Mouse (Mus musculus) heart, embryonic 13.5 days (tissue): ENCODE data around the gene Fbxo31. TPM values are rescaled to one million over a fixed set of nuclear protein-coding genes. Genes with fewer than 3 reads are reported as not detected.

Source experiments
- ATAC-seq: fragments of 200-750 bp; cut with Nextera tagmentation; 2 replicates; pipeline ENCODE4 v1.8.0; 2017; ENCODE audit warnings: moderate TSS enrichment; ENCODE audit not compliant: insufficient number of reproducible peaks, low FRiP score, low TSS enrichment; ENCODE audit errors: extremely low read depth
- H3K27ac ChIP-seq: fragments of 300-500 bp; sonication (generic); replicated peaks from 2 replicates; pipeline ENCODE4 v1.5.1; 2015; ENCODE audit warnings: moderate library complexity, mild to moderate bottlenecking, inconsistent platforms
- H3K27me3 ChIP-seq: fragments of 300-500 bp; sonication (generic); replicated peaks from 2 replicates; pipeline ENCODE4 v1.6.1; 2015; ENCODE audit warnings: mild to moderate bottlenecking, inconsistent platforms
- H3K36me3 ChIP-seq: fragments of 300-500 bp; sonication (generic); 2 replicates; pipeline ENCODE4 v1.6.1; 2015; ENCODE audit warnings: mild to moderate bottlenecking, inconsistent platforms
- H3K4me1 ChIP-seq: fragments of 300-500 bp; sonication (generic); 2 replicates; pipeline ENCODE4 v1.6.1; 2015; ENCODE audit warnings: inconsistent platforms
- H3K4me2 ChIP-seq: fragments of 300-500 bp; sonication (generic); 2 replicates; pipeline ENCODE4 v1.6.1; 2015; ENCODE audit warnings: inconsistent platforms, mild to moderate bottlenecking, moderate library complexity
- H3K4me3 ChIP-seq: fragments of 300-500 bp; sonication (generic); 2 replicates; pipeline ENCODE4 v1.5.1; 2015; ENCODE audit warnings: moderate library complexity, mild to moderate bottlenecking, inconsistent platforms
- H3K9ac ChIP-seq: fragments of 300-500 bp; sonication (generic); 2 replicates; pipeline ENCODE4 v1.6.1; 2015; ENCODE audit warnings: inconsistent platforms, mild to moderate bottlenecking, moderate library complexity
- H3K9me3 ChIP-seq: fragments of 300-500 bp; sonication (generic); 2 replicates; pipeline ENCODE4 v1.6.1; 2016; ENCODE audit warnings: inconsistent platforms
- WGBS: fragments of 180-500 bp; shearing (Covaris S2); methylation state at CpG from one replicate; pipeline ENCODE4 v1.1.7; 2015; ENCODE audit warnings: mixed read lengths; 5-methylcytosine and 5-hydroxymethylcytosine counted together
- polyA plus RNA-seq: library from polyadenylated mRNA; unstranded; fragments of >200 nt; fragmentation: Nextera tagmentation; extraction: Ambion mirVana; gene quantifications from 2 replicates; pipeline ENCODE4 v1.2.1, GENCODE M21; 2015

The Fbxo31 gene
- polyA plus RNA-seq, 1 experiment from 2014 or later, result 7.8 TPM

DNA sequence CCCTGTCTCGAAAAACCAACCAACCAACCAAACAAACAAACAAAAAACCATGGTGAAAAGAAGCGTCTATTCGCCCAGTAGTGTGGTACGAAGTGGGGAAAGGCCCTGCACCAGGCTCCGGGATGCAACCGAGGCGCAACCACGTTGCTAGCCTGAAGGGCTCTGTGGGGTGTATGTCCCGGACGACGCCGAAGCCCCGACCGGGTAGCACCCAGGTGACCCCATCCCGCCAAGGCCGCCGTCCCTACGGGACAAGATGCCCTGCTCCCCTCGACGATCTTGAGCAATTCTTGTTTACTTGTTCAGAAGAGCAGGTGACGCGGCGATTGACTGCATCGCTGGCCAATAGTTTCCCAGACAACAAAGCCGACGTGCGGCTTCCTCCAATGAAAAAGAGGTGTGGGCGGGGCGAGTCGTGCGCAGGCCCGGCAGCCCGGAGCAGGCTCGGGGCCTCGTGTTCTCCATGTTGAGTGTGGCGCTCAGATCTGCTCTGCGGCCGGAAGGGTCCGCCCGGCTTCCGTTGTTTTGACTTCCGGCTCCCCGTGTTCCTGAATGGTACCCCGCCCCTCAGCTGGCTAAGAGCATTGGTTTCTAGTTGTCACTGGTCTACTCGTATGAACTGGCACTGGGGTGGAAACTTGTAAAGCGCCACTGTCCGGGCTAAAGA lies 6.7 kb upstream of the Fbxo31 start:
- Histone ChIP-seq H3K4me1 (peaks cover 15% of the 10 kb centered on the region), H3K27ac (peak overlapping the region; percentile 64), H3K27me3 (no peaks in the 10 kb centered on the region), H3K4me2 (peak overlapping the region; percentile 73), H3K9ac (peak overlapping the region; percentile 85), H3K36me3 (no peaks in the 10 kb centered on the region), H3K9me3 (no peaks in the 10 kb centered on the region), H3K4me3 (peak overlapping the region; percentile 72)
- 1% methylated on average over 47 of the region's 47 CpGs for WGBS
- peak; percentile 91 for ATAC-seq

DNA sequence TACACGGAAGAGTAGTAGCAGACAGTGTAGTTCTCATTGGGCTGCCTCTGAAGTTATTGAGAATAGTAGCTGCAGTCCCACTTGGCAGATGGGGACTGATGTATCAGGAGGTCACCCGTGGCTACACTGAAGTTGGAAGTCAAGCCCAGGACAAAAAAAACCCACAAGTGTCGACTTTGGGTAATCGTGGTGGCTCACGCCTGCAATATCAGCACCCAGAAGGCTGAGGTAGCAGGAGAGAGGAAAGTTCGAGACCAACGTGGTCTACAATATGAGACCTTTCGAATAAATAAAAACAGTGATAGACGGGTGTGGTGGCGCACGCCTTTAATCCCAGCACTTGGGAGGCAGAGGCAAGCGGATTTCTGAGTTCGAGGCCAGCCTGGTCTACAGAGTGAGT lies 6.1 kb upstream of the Fbxo31 start:
- H3K27ac ChIP-seq, result no peak overlapping the region

GRCm38 (mm10) chr8:121583653-121584052 lies 5.0 kb upstream of the Fbxo31 start:
- WGBS, result 49% methylated on average over 8 of the region's 8 CpGs

More for the DNA sequence above, 6.1 kb upstream of the Fbxo31 start:
- Histone ChIP-seq H3K36me3 (no peaks in the 10 kb centered on the region), H3K9ac (peak overlapping the region; percentile 85), H3K4me2 (peak overlapping the region; percentile 73), H3K4me3 (peak overlapping the region; percentile 72), H3K9me3 (no peaks in the 10 kb centered on the region), H3K27me3 (no peaks in the 10 kb centered on the region), H3K4me1 (peaks cover 13% of the 10 kb centered on the region)
- no peak for ATAC-seq
- WGBS, result 40% methylated on average over 13 of the region's 13 CpGs

DNA sequence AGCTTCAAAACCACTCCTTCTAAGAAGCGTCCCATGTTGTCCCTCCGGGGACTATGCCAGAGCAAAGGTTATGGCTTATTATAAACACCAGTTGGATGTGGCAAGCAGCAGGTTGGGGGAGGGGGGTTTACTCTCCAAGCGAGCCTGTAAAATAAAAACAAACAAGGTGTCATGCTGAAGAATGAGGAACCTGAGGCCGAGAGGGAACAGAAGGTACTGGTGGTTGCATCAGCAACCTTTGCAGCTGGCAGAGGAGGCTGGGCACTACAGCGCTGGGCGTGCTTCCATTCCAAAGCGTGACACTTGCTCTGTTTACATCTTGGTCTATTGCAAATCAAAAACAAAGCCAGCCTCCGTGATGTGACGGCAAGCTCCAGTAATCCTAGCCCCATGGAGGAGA lies 1.9 kb upstream of the Fbxo31 start:
- WGBS, result 39% methylated on average over 9 of the region's 9 CpGs
- H3K4me3 ChIP-seq, result no peak overlapping the region
- no peak overlapping the region for H3K9ac ChIP-seq
- H3K4me1 ChIP-seq, result peaks cover 22% of the 10 kb centered on the region
- no peaks in the 10 kb centered on the region for H3K27me3 ChIP-seq
- ATAC-seq, result no peak
- H3K36me3 ChIP-seq, result no peaks in the 10 kb centered on the region
- H3K4me2 ChIP-seq, result no peak overlapping the region
- H3K9me3 ChIP-seq, result no peaks in the 10 kb centered on the region
- H3K27ac ChIP-seq, result no peak overlapping the region

More at GRCm38 (mm10) chr8:121583653-121584052, 5.0 kb upstream of the Fbxo31 start:
- H3K27me3 ChIP-seq, result no peaks in the 10 kb centered on the region
- peaks cover 8% of the 10 kb centered on the region for H3K4me1 ChIP-seq
- no peaks in the 10 kb centered on the region for H3K9me3 ChIP-seq
- no peak overlapping the region for H3K27ac ChIP-seq
- no peak overlapping the region for H3K4me3 ChIP-seq
- no peak for ATAC-seq
- no peak overlapping the region for H3K4me2 ChIP-seq
- H3K36me3 ChIP-seq, result no peaks in the 10 kb centered on the region
- no peak overlapping the region for H3K9ac ChIP-seq

- WGBS, result 4% methylated on average over 44 of the region's 44 CpGs
- ATAC-seq, result no peak; the same call in 1 of the 2 replicates
Observed at GRCm38 (mm10) chr8:121577751-121578675, 593 bp downstream of the Fbxo31 start.

GRCm38 (mm10) chr8:121575661-121576060 lies 2.9 kb downstream of the Fbxo31 start:
- no peak for ATAC-seq
- H3K4me2 ChIP-seq, result no peak overlapping the region
- no peaks in the 10 kb centered on the region for H3K9me3 ChIP-seq
- H3K27ac ChIP-seq, result no peak overlapping the region
- no peaks in the 10 kb centered on the region for H3K36me3 ChIP-seq
- 84% methylated on average over 3 of the region's 3 CpGs for WGBS
- peaks cover 29% of the 10 kb centered on the region for H3K4me1 ChIP-seq
- H3K4me3 ChIP-seq, result no peak overlapping the region
- H3K9ac ChIP-seq, result no peak overlapping the region; the same call in 1 of the 2 replicates
- H3K27me3 ChIP-seq, result no peaks in the 10 kb centered on the region

More at GRCm38 (mm10) chr8:121577751-121578675, 593 bp downstream of the Fbxo31 start:
- Histone ChIP-seq H3K4me3 (peak overlapping the region; percentile 96), H3K9ac (peak overlapping the region; percentile 94), H3K4me2 (peak overlapping the region; percentile 95), H3K4me1 (peaks cover 26% of the 10 kb centered on the region), H3K27me3 (no peaks in the 10 kb centered on the region), H3K27ac (peak overlapping the region; percentile 73), H3K9me3 (no peaks in the 10 kb centered on the region), H3K36me3 (no peaks in the 10 kb centered on the region)

DNA sequence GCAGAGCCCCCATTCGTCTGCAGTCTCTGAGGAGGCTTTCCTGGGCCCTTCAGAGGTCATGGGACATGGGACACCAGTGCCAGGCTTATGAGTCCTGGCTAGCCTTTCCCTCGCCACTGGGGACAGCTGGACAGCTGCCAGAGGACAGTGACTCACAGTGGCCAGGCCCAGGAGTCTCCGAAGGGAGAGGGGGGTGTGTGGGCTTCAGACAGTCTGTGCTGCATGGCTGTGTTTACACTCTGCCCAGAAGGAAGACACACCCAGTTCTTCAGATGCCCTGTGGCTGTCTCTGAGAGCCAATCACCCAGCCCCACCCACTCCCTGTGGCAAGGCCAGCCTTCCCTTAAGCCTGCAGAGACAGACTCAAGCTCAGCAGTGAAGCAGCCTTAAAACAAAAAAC lies 5.3 kb downstream of the Fbxo31 start:
- no peaks in the 10 kb centered on the region for H3K36me3 ChIP-seq
- H3K4me3 ChIP-seq, result no peak overlapping the region
- H3K4me1 ChIP-seq, result peaks cover 36% of the 10 kb centered on the region
- no peak overlapping the region for H3K27ac ChIP-seq
- H3K9ac ChIP-seq, result no peak overlapping the region
- no peak overlapping the region for H3K4me2 ChIP-seq
- no peaks in the 10 kb centered on the region for H3K27me3 ChIP-seq
- WGBS, result 23% methylated on average over 3 of the region's 3 CpGs
- no peaks in the 10 kb centered on the region for H3K9me3 ChIP-seq
- no peak for ATAC-seq

DNA sequence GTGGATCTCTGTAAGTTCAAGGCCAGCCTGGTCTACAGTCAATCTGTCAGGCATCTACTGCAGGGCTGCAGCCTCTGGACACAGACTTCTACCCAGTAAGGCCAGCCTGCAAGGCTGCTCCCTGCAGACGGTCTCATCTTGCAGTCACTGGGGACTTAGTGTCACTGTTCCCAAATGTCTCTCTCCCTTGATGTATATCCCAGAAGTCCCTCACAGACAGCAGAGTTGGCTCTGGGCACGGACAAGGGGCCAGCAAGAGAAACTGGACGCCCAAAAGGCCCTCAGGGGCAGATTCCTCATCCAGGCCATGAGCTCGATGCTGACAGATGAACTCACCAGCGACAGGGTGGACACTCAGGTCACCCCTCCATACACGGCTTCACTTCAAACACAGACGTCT lies 6.5 kb downstream of the Fbxo31 start:
- 70% methylated on average over 7 of the region's 7 CpGs for WGBS
- peaks cover 29% of the 10 kb centered on the region for H3K4me1 ChIP-seq
- no peak for ATAC-seq
- no peaks in the 10 kb centered on the region for H3K27me3 ChIP-seq
- H3K9me3 ChIP-seq, result no peaks in the 10 kb centered on the region
- H3K4me3 ChIP-seq, result no peak overlapping the region
- no peak overlapping the region for H3K27ac ChIP-seq
- H3K4me2 ChIP-seq, result no peak overlapping the region
- H3K36me3 ChIP-seq, result no peaks in the 10 kb centered on the region
- H3K9ac ChIP-seq, result no peak overlapping the region

GRCm38 (mm10) chr8:121570801-121571200 lies 7.8 kb downstream of the Fbxo31 start:
- peaks cover 22% of the 10 kb centered on the region for H3K4me1 ChIP-seq
- H3K9ac ChIP-seq, result 0 out of 2 replicates have a peak overlapping the region, but pooled peaks have one; percentile 26
- 78% methylated on average over 17 of the region's 17 CpGs for WGBS
- no peak overlapping the region for H3K27ac ChIP-seq
- H3K36me3 ChIP-seq, result peaks cover 7% of the 10 kb centered on the region; the same call in 1 of the 2 replicates
- no peak for ATAC-seq
- H3K9me3 ChIP-seq, result no peaks in the 10 kb centered on the region
- H3K27me3 ChIP-seq, result no peaks in the 10 kb centered on the region
- H3K4me2 ChIP-seq, result peak overlapping the region; percentile 49
- peak overlapping the region; percentile 22 for H3K4me3 ChIP-seq

- 70% methylated on average over 21 of the region's 21 CpGs for WGBS
- no peaks in the 10 kb centered on the region for H3K27me3 ChIP-seq
- H3K4me2 ChIP-seq, result peak overlapping the region; percentile 49
- no peak overlapping the region for H3K27ac ChIP-seq
- H3K4me1 ChIP-seq, result peaks cover 22% of the 10 kb centered on the region
- ATAC-seq, result no peak
- 0 out of 2 replicates have a peak overlapping the region, but pooled peaks have one; percentile 26 for H3K9ac ChIP-seq
- peaks cover 10% of the 10 kb centered on the region for H3K36me3 ChIP-seq
- H3K9me3 ChIP-seq, result no peaks in the 10 kb centered on the region
- peak overlapping the region; percentile 22 for H3K4me3 ChIP-seq
Observed at GRCm38 (mm10) chr8:121570335-121570734, 8.3 kb downstream of the Fbxo31 start.

GRCm38 (mm10) chr8:121568321-121568720 lies 10.3 kb downstream of the Fbxo31 start:
- Histone ChIP-seq H3K36me3 (peaks cover 23% of the 10 kb centered on the region), H3K27ac (no peak overlapping the region), H3K9ac (no peak overlapping the region), H3K9me3 (no peaks in the 10 kb centered on the region), H3K27me3 (no peaks in the 10 kb centered on the region), H3K4me2 (no peak overlapping the region), H3K4me1 (peaks cover 22% of the 10 kb centered on the region), H3K4me3 (no peak overlapping the region)
- ATAC-seq, result no peak
- WGBS, result 77% methylated on average over 6 of the region's 6 CpGs
